Mouse (Mus musculus): ENCODE data around the gene Map4k1. TPM values are rescaled to one million over a fixed set of nuclear protein-coding genes. Genes with fewer than 3 reads are reported as not detected.

Map4k1 gene
- polyA plus RNA-seq, 1 experiment from 2014 or later = 5.0 TPM

DNA sequence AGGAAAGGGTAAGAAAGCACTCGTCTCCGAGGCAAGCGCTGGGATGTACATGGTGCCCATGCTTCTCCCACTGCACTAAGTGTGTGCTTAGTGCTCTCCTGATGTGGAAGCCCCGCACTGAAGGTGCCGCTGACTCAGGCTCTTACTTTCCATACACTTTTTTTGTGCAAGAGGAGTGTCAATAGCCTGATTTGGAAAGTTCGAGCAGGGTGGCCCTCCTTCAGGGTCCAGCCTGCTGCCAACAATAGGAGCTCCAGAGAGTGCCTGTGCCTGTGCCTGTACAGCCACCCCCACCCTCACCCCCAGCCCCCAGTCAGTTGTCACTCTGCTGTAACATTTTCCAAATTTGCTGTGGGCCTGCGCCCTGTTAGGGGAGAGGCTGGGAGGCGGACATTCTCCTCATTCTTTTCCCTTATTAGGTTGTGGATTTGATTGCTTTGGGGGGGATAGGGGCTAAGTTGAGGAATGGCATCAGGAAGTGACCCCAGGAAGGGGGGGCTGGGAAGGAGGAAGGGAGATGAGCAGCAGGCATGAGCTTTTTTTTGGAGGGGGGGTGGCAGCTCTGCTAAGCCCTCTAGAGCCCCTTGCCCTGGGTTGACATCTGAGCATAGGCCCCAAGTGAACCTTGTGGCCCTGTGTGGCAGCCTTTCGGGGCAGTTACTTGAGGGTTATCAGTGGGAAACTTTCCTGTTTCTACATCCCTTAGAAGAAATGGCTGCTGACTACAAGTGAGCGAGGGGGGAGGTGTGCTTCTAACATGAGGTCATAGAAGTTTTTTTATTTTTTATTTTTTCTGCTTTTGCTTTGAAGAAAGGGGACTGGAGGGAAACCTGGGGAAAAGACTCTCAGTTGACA lies 36.2 kb upstream of the Map4k1 start:
- H3K9me3 ChIP-seq = no peaks in the 10 kb centered on the region
- H3K36me3 ChIP-seq = 0 out of 2 replicates have a peak, but pooled peaks cover 4% of the 10 kb centered on the region
- 52% methylated on average over 10 of the region's 10 CpGs for WGBS
- H3K4me3 ChIP-seq (replicated peaks) = no peak overlapping the region
- H3K4me1 ChIP-seq (replicated peaks) = peaks cover 31% of the 10 kb centered on the region
- H3K4me2 ChIP-seq (replicated peaks) = no peak overlapping the region
- ATAC-seq = 0 out of 2 replicates have a peak, but pooled peaks have one; percentile 43
- H3K27ac ChIP-seq = peak overlapping the region; percentile 60
- 0 out of 2 replicates have a peak overlapping the region, but pooled peaks have one; percentile 19 for H3K9ac ChIP-seq (replicated peaks)
- H3K27me3 ChIP-seq = no peaks in the 10 kb centered on the region

DNA sequence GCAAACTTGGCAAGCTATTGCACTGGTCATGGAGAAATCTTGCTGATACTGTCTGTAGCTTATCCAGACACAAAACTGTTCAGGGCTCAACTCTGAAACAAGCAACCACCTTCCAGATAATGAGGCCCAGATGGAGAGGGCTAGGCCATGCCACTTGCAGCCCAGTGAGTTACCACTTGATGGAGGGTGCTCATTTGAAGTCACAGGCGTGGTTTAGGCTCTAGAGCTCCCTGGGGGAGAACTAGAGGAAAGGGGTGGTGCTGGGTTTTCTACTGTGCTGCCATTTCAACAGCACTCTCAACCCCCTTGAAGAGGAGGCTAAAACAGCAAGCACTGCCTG lies 35.6 kb upstream of the Map4k1 start:
- H3K4me2 ChIP-seq (replicated peaks) = no peak overlapping the region
- 0 out of 2 replicates have a peak overlapping the region, but pooled peaks have one; percentile 19 for H3K27ac ChIP-seq
- no peaks in the 10 kb centered on the region for H3K36me3 ChIP-seq
- no peak for ATAC-seq
- no peak overlapping the region for H3K9ac ChIP-seq (replicated peaks)
- no peaks in the 10 kb centered on the region for H3K27me3 ChIP-seq
- H3K4me3 ChIP-seq (replicated peaks) = no peak overlapping the region
- WGBS = 60% methylated on average over 1 of the region's 1 CpGs
- H3K9me3 ChIP-seq = no peaks in the 10 kb centered on the region
- H3K4me1 ChIP-seq (replicated peaks) = peaks cover 31% of the 10 kb centered on the region

DNA sequence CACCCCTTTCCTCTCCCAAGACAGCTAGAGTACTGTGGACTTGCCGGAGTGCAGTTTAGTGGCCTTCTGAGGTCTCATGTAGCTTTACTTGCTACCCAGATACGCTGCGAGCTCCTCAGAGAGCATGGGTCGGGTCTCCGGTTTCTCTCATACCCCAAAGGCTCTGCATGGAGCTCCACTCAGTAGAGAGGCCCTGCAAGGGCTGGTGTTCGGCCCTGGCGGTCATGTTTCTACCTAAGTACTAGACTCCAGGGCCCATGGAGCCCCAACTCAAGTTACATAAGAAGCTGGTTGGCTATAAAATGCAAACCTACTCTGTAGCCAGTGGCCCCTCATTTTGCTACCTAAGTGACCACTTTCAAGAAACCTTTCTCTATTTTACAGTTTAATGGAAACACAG lies 33.1 kb upstream of the Map4k1 start:
- WGBS = 90% methylated on average over 7 of the region's 7 CpGs
- Histone ChIP-seq H3K27me3 (no peaks in the 10 kb centered on the region), H3K27ac (no peak overlapping the region), H3K9me3 (no peaks in the 10 kb centered on the region), H3K4me2 (replicated peaks) (no peak overlapping the region), H3K36me3 (no peaks in the 10 kb centered on the region), H3K4me3 (replicated peaks) (no peak overlapping the region), H3K9ac (replicated peaks) (no peak overlapping the region), H3K4me1 (replicated peaks) (peaks cover 45% of the 10 kb centered on the region)
- ATAC-seq = no peak

DNA sequence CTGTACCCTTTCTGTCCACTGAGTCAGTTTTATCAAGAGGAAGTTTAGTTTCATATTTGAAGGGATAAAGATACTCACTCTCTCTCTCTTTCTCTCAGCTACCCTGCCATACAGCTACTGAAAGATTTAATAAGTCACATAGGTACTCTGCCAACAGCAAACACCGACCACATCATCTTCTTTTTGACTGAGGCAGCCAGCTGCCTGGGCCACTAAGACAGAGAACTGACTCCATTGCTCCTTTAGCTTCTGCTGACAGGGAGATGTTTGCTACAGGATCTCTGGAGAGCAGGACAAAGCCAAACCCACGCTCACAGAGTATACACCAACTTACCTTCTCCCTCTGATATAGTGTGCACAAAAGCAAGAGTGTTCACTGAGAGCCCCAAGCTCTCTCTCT lies 32.6 kb upstream of the Map4k1 start:
- H3K9ac ChIP-seq (replicated peaks) = no peak overlapping the region
- no peak overlapping the region for H3K27ac ChIP-seq
- ATAC-seq = no peak
- no peaks in the 10 kb centered on the region for H3K9me3 ChIP-seq
- H3K4me2 ChIP-seq (replicated peaks) = no peak overlapping the region
- peaks cover 50% of the 10 kb centered on the region for H3K4me1 ChIP-seq (replicated peaks)
- H3K36me3 ChIP-seq = no peaks in the 10 kb centered on the region
- no peak overlapping the region for H3K4me3 ChIP-seq (replicated peaks)
- 83% methylated on average over 2 of the region's 2 CpGs for WGBS
- H3K27me3 ChIP-seq = no peaks in the 10 kb centered on the region

DNA sequence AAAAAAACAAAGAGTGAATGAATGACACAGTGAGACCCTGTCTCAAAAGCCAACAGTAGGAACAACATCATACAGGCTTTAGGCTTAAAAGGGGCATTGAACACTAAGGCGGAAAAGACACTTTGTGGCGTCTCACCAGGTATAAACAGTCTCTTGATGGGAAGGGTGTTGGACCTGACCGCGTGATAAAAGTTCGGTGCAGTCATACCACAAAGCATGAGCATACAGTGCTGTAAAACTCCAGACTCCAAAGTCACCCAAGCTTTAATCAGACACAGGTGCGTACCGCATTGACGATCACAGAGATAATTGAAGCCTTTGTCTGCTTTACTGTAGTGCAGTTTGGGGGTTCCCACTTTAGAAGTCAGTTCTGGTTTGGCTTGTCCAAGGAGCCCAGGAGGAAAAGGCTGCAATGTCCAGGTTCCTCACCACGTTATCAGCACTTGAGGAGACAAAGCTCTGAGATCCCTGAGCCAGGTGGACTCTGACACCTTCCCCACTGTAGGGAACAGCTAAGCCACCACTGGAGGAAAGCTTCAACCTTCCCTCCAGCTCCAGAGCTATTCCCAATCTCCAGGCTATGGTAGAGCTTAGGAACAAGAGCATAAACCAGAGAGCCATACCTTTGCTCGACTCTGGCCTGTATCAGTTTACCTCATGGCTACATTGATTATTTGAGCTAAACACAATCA lies 31.4 kb upstream of the Map4k1 start:
- ATAC-seq = no peak
- H3K4me1 ChIP-seq (replicated peaks) = peaks cover 50% of the 10 kb centered on the region
- no peak overlapping the region for H3K4me2 ChIP-seq (replicated peaks)
- H3K36me3 ChIP-seq = no peaks in the 10 kb centered on the region
- no peak overlapping the region for H3K27ac ChIP-seq
- H3K9me3 ChIP-seq = no peaks in the 10 kb centered on the region
- no peaks in the 10 kb centered on the region for H3K27me3 ChIP-seq
- WGBS = 93% methylated on average over 10 of the region's 10 CpGs
- H3K4me3 ChIP-seq (replicated peaks) = no peak overlapping the region
- no peak overlapping the region for H3K9ac ChIP-seq (replicated peaks)

DNA sequence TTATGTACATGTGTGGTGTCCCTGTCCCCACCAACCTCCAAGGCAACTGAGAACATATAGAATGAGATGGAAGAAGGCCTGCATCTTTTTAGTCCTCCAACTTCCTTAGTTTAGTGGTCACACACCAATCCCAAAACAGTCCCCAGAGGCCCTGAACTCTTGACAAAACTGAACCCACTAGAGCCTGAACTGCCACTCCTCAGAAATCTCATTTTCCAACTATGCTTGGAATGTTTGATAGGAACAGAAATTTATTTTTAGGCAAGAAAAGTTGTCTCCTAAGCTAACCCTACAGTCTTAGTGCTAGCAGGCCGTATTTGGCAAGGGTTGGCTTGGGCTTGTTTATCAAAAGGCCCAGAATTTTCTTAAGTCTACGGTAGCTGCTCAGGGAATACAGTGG lies 30.1 kb upstream of the Map4k1 start:
- H3K9me3 ChIP-seq = no peaks in the 10 kb centered on the region
- no peak for ATAC-seq
- 96% methylated on average over 2 of the region's 2 CpGs for WGBS
- no peak overlapping the region for H3K4me3 ChIP-seq (replicated peaks)
- no peak overlapping the region for H3K9ac ChIP-seq (replicated peaks)
- H3K36me3 ChIP-seq = no peaks in the 10 kb centered on the region
- H3K27ac ChIP-seq = no peak overlapping the region
- no peaks in the 10 kb centered on the region for H3K27me3 ChIP-seq
- H3K4me1 ChIP-seq (replicated peaks) = peaks cover 40% of the 10 kb centered on the region
- H3K4me2 ChIP-seq (replicated peaks) = no peak overlapping the region

DNA sequence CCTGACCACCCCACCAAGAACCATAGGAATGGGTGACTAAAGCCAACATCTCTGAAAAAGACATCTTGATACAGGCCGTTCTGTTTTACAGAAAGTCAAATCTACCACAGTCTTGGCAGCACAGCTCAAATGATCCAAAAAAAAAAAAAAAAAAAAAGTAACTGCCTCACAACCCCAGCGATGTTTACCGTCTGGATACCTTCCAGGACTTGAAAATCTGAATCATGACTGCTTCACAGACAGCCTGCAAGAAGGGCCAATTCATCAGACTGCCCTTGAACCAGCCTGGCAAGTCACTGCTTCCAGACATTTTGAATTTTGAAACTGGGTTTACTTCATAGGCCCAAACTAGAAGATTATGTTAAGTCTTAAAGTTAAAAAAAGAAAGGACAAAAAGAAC lies 29.1 kb upstream of the Map4k1 start:
- Histone ChIP-seq H3K27ac (0 out of 2 replicates have a peak overlapping the region, but pooled peaks have one; percentile 25), H3K36me3 (no peaks in the 10 kb centered on the region), H3K4me2 (replicated peaks) (no peak overlapping the region), H3K9ac (replicated peaks) (no peak overlapping the region), H3K4me3 (replicated peaks) (no peak overlapping the region), H3K27me3 (no peaks in the 10 kb centered on the region), H3K4me1 (replicated peaks) (peaks cover 39% of the 10 kb centered on the region), H3K9me3 (no peaks in the 10 kb centered on the region)
- ATAC-seq = no peak
- 35% methylated on average over 3 of the region's 3 CpGs for WGBS

DNA sequence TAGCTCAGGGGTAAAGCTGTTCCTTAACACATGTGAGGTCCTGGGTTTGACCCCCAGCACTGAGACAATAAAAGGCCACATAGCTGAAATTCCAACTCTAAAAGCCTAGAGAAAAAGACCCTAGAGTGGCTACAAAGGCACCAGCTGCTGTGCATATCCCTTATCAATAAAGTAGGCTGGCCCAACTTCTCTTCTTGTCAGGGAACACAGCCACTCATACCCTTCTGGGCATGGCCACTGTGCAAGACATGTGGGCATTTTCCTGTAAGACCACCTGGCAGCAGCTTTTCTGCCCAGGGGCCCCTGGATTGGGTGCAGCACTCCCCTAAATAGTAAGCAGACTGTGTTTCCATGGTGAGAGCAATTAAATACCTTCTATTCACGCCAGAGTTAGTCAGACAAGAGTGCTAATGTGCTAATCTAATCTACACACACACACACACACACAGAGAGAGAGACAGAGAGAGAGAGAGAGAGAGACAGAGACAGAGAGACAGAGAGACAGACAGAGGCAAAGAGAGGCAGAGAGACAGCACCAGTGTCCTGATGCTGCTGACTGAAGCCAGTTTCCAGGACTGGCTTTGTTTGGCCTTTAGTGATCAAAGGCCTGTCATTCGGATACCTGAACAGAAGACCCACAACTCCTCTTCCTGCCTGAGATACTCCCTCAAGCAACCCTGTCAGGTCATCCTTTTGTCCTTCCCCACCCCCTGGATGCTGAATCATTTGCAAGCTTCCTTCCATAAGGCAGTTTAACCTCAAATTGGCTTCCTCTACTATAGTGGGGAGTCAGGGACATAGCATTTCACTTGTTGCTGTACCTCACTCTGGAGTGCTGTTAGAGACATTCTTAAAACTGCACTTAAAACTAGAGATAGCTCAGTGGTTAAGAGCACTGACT lies 28.1 kb upstream of the Map4k1 start:
- WGBS = 0% methylated on average over 2 of the region's 2 CpGs
- Histone ChIP-seq H3K4me1 (replicated peaks) (peaks cover 47% of the 10 kb centered on the region), H3K27ac (peak overlapping the region; percentile 61), H3K9me3 (no peaks in the 10 kb centered on the region), H3K4me2 (replicated peaks) (0 out of 2 replicates have a peak overlapping the region, but pooled peaks have one; percentile 10), H3K9ac (replicated peaks) (no peak overlapping the region), H3K36me3 (no peaks in the 10 kb centered on the region), H3K4me3 (replicated peaks) (no peak overlapping the region), H3K27me3 (no peaks in the 10 kb centered on the region)
- ATAC-seq = peak; percentile 76

DNA sequence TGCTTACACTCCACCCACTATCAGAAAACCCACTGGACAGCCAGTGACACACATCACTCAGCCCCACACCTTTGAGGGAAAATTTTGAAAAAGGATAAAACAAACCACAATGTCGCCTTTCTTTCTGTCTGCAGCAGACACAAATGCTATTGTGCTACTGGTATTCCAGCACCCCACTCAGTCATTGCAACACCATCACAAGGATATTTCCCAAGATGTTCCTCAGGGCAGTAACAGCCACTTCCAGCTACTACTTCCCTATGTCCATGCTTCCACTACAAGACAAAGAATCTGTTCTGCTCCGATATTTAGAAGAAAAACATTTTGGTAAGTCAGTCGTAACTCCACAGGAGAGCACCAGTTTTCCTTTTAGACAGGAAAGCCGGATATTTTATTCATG lies 27.1 kb upstream of the Map4k1 start:
- no peaks in the 10 kb centered on the region for H3K27me3 ChIP-seq
- H3K9ac ChIP-seq (replicated peaks) = no peak overlapping the region
- no peak overlapping the region for H3K4me2 ChIP-seq (replicated peaks)
- H3K9me3 ChIP-seq = no peaks in the 10 kb centered on the region
- peaks cover 57% of the 10 kb centered on the region for H3K4me1 ChIP-seq (replicated peaks)
- no peaks in the 10 kb centered on the region for H3K36me3 ChIP-seq
- ATAC-seq = no peak
- H3K4me3 ChIP-seq (replicated peaks) = no peak overlapping the region
- H3K27ac ChIP-seq = no peak overlapping the region
- 82% methylated on average over 4 of the region's 4 CpGs for WGBS

DNA sequence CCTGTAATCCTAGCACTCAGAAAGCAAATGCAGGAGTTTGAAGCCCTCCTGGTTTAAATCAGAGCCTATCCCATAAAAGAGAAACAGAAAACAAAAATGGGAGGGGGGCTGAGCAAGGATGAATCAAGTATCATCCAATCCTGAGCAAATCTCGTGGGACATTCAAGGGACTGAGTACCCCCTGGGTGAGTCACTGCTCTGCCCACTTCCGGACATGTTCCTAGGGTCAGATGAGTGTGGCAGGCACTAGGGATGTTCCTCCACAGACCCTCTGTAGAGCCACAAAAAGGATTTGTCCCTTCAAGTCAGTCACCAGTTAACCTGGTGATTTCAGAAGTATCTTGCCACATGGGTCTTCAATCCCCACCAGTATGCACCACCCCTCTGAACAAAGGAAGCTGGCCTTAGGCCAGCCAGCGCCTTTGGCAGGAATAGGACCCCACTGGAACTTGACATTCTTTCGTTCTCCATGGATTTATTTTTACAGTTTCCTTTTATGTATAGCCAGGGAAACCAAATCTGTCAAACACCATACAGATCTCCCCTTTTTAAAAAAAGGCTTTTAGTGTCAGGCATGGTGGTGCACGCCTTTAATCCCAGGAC lies 26.5 kb upstream of the Map4k1 start:
- no peak overlapping the region for H3K9ac ChIP-seq (replicated peaks)
- no peaks in the 10 kb centered on the region for H3K27me3 ChIP-seq
- no peaks in the 10 kb centered on the region for H3K36me3 ChIP-seq
- no peak overlapping the region for H3K4me3 ChIP-seq (replicated peaks)
- 60% methylated on average over 5 of the region's 5 CpGs for WGBS
- no peak overlapping the region for H3K4me2 ChIP-seq (replicated peaks)
- no peaks in the 10 kb centered on the region for H3K9me3 ChIP-seq
- no peak for ATAC-seq
- H3K27ac ChIP-seq = no peak overlapping the region
- H3K4me1 ChIP-seq (replicated peaks) = peaks cover 63% of the 10 kb centered on the region

DNA sequence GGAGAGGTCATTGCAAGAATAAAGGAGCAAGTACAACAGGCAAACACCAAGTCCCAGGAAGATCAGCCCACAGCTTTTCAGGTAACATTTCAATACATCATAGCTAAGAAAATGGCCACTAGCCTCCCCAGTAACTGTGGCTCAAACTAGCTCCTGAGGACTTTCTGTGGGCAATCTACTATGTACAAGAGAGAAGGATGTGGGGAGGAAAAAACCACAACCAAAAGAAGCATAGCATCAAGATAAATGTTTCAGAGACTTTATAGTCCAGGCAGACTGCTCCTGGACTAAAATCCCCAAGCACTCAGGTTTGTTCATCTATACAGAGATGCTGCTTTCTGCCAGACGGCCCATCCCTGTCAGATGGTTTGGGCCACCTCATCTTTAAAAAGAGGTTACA lies 25.6 kb upstream of the Map4k1 start:
- ATAC-seq = no peak
- Histone ChIP-seq H3K27ac (no peak overlapping the region), H3K9me3 (no peaks in the 10 kb centered on the region), H3K4me3 (replicated peaks) (no peak overlapping the region), H3K4me1 (replicated peaks) (peaks cover 72% of the 10 kb centered on the region), H3K9ac (replicated peaks) (no peak overlapping the region), H3K36me3 (no peaks in the 10 kb centered on the region), H3K4me2 (replicated peaks) (no peak overlapping the region), H3K27me3 (no peaks in the 10 kb centered on the region)
- 97% methylated on average over 1 of the region's 1 CpGs for WGBS
